Mouse (Mus musculus) embryo, embryonic 11 days (tissue): ENCODE data around the gene Iqcf5.
"Not testable (repeated sequence)": the region's sequence is repeated elsewhere in the genome, so short reads cannot be mapped to it uniquely, and the experiment has no call there.

Experiments
- DNase-seq: peaks from one replicate; pipeline ENCODE4 v3.0.0-alpha.2; 2015

Gene Iqcf5

DNA sequence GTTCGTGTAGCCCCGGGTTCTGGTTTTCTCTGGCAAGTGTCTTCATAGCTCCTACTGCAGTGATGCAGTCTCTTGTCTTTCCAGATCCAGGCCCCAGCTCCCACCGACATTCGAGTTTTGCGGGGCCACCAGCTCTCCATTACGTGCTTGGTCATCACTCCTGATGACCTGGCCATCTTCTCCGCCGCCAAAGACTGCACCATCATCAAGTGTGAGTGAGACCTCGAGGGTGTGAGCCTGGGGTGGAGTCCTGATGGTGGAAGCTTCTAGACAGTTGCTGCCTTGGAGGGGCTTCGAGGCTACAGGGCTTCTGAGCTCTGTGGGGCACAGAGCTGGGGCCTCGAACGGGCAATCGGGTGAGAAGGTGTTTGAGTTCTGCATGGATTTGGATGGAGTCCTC, 32.7 kb upstream of the Iqcf5 start:
- DNase-seq = no peak

DNA sequence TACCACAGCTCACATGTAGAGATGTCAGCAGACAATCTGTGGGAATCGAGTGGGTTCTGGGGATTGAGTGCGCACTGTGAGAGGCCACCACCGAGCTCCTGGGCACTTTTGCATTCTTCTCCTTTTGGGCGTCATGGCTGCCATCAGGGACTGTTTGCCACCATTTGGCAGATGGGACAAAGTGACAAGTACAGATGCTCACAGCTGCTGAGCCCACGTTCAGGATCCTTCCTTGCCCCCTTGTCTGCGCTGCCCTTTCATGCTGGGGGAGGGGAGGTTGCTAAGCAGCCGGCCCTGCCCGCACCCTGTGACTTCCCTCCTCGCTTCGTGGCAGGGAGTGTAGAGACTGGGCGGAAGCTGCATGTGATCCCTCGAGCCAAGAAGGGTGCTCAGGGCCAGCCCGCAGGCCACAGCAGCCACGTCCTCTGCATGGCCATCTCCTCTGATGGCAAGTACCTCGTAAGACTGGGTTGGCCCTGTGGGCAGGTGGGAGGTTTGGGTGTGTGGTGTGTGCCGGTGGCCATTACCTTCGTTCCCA, 31.7 kb upstream of the Iqcf5 start:
- DNase-seq = no peak

DNA sequence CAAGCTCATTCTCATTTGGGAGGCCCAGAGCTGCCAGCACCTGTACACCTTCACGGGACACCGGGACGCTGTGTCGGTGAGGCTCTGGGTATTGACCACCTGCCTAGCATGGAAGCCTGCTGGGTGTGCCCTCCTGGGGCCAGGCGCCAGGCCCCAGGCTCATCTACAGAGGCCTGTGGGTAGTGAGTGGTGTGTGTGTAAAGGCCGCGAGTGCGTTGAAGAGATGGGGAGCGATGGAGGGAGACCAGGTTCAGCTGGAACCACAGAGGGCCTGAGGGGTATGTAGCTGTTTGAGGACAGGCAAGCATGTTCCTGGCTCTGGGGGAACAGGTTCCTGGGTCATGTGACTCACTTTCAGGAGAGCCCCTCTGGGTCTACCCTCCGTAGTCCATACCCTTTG, 31.2 kb upstream of the Iqcf5 start:
- DNase-seq = no peak

- DNase-seq = no peak
Observed at GRCm38 (mm10) chr9:106483606-106484005, 30.8 kb upstream of the Iqcf5 start.

- DNase-seq = no peak
Observed at GRCm38 (mm10) chr9:106485076-106485475, 29.3 kb upstream of the Iqcf5 start.

GRCm38 (mm10) chr9:106487602-106488001, 26.8 kb upstream of the Iqcf5 start:
- not testable (repeated sequence) for DNase-seq

DNA sequence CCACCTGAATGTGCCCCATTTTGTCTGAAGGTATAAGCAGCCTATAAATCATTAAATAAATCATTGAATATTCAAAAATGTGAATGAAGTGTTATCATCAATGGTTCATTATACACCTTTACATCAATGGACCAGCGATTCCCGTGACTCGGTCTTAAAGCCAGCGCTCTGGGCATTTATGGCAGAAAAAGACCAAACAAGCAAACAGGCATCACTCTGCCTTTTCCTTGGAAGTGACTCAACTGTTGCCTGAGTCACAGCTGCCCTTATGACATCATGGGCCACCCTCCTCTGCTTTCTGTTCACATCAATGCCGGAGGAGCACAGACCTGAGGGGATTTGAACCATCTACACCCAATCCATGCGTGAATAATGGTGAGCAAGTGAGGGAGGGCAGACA, 14.7 kb upstream of the Iqcf5 start, which contains the start of gene Iqcf1:
Gene Iqcf1, plus strand, starts transcription at position 301 of the 400 bp plus-strand sequence.
- no peak for DNase-seq

- DNase-seq = no peak
Observed at GRCm38 (mm10) chr9:106501846-106502245, 12.5 kb upstream of the Iqcf5 start.

- DNase-seq = no peak
Observed at GRCm38 (mm10) chr9:106504246-106504645, 10.1 kb upstream of the Iqcf5 start.

GRCm38 (mm10) chr9:106509356-106509755, 5.0 kb upstream of the Iqcf5 start:
- DNase-seq = no peak

DNA sequence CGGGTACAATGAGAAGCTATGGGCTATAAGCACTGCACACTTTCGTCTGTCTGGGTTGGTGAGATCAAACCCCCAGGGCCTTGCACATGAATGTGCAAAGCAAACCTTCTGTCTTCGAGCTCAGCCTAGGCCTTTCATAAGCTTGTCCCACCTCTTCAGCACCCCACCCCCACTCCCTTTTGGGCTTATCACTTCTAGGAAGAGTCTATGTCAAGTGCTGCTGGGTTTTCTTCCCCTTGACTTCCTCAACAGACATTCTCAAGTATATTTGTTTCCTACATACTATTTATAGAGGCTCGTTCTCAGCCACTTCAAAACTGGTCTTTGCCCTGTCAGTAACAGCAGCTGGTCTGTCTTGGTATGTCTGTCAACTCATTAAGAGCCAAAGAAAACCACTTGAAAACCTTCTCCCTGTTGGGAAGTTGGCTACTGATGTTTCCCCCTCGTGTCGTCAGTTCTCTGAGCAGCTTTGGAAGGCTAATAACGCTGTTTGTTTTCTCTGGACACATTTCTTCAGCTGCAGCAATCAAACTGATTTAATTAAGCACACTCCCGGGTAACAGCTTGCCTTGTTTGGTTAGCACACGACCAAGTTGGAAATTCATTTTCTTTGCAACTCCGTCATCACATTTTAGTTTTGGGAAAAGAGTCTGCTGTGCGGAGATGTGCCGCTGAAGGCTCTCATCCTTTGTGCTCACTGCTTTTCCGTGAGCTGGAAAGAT, 1.5 kb upstream of the Iqcf5 start:
- DNase-seq = no peak

DNA sequence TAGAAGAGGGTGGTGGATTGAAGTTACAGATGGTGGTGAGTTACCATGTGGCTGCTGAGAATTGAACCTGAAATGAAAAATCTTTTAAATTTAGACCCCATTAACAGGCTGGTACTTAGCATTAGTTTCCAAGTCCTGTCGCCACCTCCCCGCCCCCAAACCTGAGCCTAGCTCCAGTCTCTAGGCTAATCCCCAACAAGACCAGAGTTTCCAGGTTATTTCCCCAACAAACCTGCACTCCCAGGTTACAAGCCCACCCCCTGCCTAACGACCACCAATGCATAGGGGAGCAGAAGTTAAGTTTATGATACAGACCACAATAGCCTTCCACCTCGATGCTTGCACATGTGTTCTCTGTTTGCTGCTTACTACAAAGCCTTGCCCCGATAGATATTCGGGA, 807 bp upstream of the Iqcf5 start:
- no peak for DNase-seq

DNA sequence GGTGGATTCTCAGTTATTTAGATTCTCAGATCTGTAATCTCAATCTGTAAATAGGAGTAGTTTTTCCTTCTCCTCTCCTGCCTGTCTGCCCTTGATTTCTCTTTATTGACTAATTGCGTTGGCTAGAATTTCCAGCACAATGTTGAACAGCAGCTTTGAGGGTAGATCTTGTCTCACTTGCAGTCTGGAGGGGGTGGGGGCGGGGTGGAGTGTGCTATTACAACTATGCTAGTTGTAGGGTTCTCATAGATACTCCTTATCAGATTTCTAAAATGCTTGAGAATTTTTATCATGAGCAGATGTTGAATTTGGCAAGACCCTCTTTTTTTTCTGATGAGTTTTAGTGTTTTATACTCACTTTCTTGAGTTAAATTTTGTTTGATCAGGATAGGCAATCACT, 5.1 kb downstream of the Iqcf5 start:
- DNase-seq = no peak

DNA sequence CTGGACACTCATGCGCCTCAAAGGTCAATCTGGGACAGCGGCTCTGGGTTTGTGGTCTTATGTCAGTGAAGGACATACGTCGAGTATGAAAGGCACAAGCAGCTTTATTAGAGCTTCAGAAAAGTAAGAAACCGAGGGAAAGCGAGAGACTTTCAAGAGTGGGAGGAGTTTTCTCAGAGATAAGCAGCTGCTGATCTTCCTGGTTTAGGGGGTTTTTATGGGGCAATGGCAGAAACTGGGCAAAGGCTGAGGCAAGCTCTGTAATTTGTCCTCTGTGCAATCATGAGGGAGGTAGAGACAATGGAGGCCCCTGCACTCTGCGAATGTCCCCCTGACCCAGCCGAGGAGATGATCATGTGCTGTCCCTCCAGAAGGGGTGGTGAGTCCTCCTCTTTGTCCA, 5.5 kb downstream of the Iqcf5 start:
- no peak for DNase-seq

GRCm38 (mm10) chr9:106531833-106532232, 17.5 kb downstream of the Iqcf5 start:
- DNase-seq = peak; percentile 61

DNA sequence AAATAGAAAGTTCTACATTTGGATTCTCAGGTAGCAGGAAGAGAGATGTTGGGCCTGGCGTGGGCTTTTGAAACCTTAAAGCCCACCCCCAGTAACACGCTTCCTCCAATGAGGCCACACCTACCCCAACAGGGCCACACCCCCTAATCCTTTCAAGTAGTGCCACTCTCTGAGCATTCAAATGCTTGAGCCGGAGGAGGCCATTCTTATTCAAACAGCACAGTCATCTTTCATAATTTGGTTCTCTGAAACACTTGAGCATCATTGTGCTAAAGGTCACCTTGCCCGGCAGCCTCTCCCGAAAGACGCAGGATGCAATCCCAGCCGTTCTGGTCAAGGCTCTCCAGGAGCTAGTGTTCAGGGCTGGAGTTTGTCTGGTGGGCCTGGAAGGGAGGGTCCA, 19.9 kb downstream of the Iqcf5 start:
- DNase-seq = no peak

DNA sequence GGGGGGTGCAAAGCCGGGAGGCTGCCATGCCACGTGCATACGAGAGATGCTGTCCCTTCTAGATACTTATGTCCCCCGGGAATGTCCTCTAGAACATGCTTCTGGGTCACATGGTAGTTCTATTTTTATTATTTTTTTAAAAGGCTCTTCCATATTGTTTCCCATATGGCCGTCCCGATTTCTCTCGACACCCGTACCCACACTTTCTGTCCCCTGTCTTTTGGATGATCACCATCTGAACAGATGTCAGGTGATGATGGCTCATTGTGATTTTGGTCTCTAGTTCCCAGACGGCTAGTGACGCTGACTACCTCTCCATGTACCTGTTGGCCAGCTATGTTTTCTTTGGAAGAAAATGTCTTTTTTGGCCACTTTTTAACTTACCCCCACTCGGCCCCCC, 20.6 kb downstream of the Iqcf5 start:
- DNase-seq = no peak

DNA sequence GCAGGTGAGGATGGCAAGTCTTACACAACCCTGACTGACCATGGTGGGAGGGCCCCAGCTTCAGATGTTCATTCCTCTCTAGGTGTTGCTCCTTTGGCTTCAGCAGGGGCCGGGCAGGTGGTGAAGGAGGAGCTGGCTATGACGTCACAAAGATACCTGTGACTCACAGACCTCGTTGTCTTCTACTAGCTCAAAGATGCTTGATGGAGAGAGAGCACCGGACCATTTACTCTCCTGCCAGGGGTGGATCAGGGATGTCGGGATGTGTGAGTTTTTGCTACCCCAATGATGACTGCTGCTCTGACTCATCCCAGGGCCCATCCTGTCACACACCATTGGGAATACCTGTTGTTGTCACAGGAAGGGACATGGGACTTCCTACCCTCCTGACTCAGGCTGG, 47.2 kb downstream of the Iqcf5 start, which contains the start of gene Iqcf3:
Gene Iqcf3, minus strand, starts transcription at position 101 of the 400 bp plus-strand sequence.
- no peak for DNase-seq

GRCm38 (mm10) chr9:106562291-106562690, 47.9 kb downstream of the Iqcf5 start:
- no peak for DNase-seq

- no peak for DNase-seq
Observed at GRCm38 (mm10) chr9:106564025-106564424, 49.7 kb downstream of the Iqcf5 start.
